Mouse (Mus musculus): ENCODE measurements around the gene Ctbp2.
A peak's percentile ranks its signal among the peaks of the same experiment; 100 is the strongest.

The Ctbp2 gene

GRCm38 (mm10) chr7:133088411-133088810 is 35.7 kb downstream of the Ctbp2 start:
- DNase-seq (ENCODE audit: low spot score in 2 of 2): no peak

GRCm38 (mm10) chr7:133085408-133085807 is 38.7 kb downstream of the Ctbp2 start:
- no peak for DNase-seq (ENCODE audit: low spot score in 2 of 2)

GRCm38 (mm10) chr7:133083936-133084614 is 40.1 kb downstream of the Ctbp2 start:
- DNase-seq (ENCODE audit: low spot score in 2 of 2): no peak

DNA sequence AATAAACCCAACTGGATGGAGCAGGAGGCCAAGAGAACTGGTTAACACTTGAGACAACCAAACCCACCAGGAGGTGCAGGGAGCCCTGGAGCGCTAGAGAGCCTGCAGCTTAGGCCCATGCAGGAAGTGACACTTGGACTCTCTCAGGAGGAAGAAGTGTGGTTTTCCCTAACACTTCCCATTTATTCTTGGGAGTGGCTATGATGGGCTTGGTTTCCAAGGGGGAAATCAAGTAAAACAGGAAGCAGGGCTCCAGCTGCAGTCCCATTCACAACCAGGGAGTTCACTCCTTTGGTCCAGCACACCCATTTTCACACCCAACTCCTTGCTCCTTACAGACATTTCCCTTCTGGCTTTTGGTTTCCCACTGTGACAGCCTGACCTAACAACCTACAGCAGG is 45.2 kb downstream of the Ctbp2 start:
- DNase-seq (ENCODE audit: low spot score in 2 of 2): no peak

- DNase-seq (ENCODE audit: low spot score in 2 of 2): no peak
Observed at GRCm38 (mm10) chr7:133074462-133075133, 49.6 kb downstream of the Ctbp2 start.

- DNase-seq (ENCODE audit: low spot score in 2 of 2): no peak
Observed at GRCm38 (mm10) chr7:133073147-133073651, 51.0 kb downstream of the Ctbp2 start.

GRCm38 (mm10) chr7:133072535-133072934 is 51.6 kb downstream of the Ctbp2 start:
- no peak for DNase-seq (ENCODE audit: low spot score in 2 of 2)

DNA sequence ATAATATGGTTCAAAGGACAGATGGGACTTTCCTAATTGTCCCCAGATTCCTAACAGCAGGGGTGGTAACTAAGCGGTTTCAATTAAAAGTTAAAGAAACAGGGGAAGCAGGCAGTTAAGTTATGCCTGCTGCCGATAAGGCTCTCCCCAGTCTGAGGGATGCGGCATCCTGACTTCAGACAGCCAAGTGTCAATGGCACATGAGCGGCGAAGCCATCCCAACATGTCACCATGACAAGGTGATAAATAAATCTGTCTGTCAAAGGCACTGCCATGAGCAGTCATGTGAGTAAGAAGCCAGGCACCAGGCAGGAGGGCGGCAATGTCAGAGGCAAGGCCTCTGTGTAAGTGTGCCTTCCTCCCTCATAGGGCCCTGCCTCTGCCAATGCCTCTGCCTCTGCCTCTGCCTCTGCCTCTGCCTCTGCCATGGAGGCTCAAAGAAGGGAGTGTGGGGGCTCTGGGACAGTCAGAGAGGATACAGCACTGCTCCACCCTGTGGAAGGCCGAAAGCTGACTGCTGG is 56.8 kb downstream of the Ctbp2 start:
- no peak for DNase-seq (ENCODE audit: low spot score in 2 of 2)

DNA sequence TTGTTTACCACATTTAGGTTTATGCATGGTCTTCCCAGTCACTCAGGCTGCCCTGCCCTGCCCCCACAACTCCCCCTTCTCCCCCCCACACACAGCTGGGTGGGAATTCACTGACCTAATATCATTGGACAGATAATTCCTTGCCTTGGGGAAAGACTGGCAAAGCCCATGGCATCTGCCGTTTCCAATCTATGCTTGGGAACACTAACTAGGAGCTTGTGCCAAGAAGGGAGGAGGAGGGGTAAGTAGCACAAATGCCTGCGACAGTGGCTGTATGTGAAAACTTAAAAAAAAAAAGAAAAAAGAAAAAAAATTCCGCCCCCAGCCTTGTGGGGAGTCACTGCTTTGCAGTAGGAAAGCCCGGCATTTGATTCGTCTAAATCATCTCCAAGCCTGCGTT is 57.4 kb downstream of the Ctbp2 start:
- peak in 1 of 2 experiments; percentile 44 for DNase-seq (ENCODE audit: low spot score in 2 of 2)

- DNase-seq (ENCODE audit: low spot score in 2 of 2): no peak
Observed at GRCm38 (mm10) chr7:133062055-133062454, 62.1 kb downstream of the Ctbp2 start.

DNA sequence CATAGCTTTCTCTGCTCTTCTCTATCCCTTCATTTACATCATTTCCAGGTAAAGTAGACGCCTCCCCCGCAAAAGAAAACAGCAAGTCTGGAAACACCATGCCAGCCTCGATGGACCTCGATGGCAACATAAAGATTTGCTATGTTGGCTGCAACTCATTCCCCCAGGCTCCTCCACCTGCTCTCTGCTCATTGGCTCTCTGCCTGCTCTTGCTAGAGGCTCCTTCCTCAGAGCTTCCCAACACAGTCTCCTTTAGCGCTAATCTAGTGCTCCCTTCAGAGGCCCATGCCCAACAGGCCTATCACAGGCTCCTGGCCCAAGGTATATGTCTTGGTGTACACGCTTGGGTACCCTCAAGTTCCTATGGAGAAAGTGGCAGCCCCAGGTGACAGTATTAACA is 64.0 kb downstream of the Ctbp2 start:
- no peak for DNase-seq (ENCODE audit: low spot score in 2 of 2)

DNA sequence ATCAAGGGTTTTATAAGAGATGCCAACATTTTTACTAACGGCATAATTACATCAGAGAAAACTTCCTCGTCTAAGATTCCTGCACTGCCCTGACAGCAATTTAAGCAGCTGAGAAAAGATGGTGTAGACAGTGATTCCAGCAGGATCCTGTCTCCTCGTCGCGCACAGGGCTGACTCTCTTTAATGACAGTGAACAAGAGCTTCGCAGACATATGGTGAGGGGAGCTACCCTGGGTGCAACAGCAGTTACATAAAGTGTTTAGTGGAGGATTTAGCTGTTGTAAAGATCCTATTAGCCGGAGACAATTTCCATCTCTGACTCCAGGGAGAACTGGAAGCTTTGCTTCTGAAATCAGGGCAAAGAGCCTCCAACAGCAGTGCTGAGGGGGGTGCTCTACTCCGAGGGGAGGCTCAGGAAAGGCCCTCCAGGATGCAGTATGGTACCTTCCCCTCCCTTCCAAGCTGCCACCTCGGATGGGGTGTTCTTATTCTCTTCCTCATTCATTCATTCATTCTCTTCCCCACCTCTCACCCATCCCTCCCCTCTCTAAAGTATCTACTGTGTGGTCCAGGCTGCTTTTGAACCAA is 64.5 kb downstream of the Ctbp2 start:
- no peak for DNase-seq (ENCODE audit: low spot score in 2 of 2)

- DNase-seq (ENCODE audit: low spot score in 2 of 2): no peak
Observed at GRCm38 (mm10) chr7:133059150-133059509, 65.0 kb downstream of the Ctbp2 start.

DNA sequence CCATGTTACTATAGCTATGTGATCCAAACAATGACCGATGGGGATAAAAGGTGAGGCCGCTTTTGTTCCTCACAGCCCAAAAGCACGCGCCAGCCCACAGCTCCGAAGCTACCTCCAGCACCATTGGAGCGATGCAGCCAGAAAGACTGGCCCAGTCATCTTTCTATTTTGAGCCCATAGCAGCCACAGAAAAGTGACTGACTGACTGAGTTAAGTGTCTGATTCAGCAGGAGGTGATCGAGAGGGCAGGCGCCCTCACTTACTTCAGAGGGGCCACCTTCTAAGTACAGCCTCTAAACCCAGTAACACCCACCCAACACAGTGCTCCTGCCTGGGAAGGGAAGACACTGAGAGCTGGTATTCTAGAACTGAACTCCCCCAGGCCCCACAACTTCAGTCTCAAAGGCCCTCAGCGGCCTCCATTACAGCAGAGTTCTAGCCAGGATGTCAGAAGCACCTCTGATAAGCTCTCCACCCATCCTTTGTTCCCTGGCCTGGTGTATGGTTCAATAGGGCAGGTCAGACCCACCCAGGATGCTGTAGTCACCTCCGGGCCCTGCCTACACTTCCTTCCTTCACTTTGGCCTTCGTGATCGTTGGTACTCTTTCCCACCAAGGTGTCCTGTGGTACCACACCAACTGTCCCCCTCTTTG is 65.5 kb downstream of the Ctbp2 start:
- no peak for DNase-seq (ENCODE audit: low spot score in 2 of 2)

GRCm38 (mm10) chr7:133056924-133057323 is 67.2 kb downstream of the Ctbp2 start:
- no peak for DNase-seq (ENCODE audit: low spot score in 2 of 2)

GRCm38 (mm10) chr7:133054486-133054885 is 69.7 kb downstream of the Ctbp2 start:
- DNase-seq (ENCODE audit: low spot score in 2 of 2): no peak

DNA sequence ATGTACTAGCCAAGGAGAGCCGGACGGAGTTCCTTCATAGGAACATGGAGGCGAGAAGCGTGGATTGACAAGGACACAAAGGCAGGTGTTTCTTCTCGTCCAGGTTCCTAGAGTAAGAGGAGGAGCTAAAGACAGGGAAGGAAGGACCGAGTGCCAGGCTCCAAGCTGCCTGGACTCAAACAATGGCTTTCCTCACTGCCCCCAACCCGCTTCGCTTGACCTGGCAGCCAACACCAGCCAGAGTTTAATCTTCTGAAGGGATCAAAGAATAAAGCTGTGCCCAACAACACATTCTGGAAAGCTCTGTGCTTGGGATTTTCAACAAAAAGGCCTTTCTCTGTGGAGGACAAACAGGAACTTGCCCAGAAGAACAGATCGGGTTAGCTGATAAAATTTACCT is 70.4 kb downstream of the Ctbp2 start:
- no peak for DNase-seq (ENCODE audit: low spot score in 2 of 2)

DNA sequence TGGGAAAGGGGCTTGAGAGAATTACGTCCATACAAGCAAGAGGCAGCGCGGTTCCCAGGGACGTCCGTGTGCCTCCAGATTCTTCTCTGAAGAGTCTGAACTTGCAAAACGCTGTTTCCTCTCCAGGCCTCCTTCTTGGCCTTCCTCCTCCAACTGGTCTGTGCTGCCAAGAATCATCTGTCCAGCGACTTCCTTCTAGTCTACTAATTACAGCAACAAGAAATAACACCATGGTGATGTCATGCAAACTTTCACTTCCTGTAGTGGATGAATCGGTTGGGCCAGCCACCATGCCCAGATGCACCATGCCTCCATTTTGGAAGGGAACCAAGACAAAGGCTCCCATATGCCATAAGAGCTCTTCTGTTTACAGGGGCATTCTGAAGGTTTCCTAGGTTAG is 71.3 kb downstream of the Ctbp2 start:
- no peak for DNase-seq (ENCODE audit: low spot score in 2 of 2)

GRCm38 (mm10) chr7:133050681-133051080 is 73.5 kb downstream of the Ctbp2 start:
- DNase-seq (ENCODE audit: low spot score in 2 of 2): no peak

DNA sequence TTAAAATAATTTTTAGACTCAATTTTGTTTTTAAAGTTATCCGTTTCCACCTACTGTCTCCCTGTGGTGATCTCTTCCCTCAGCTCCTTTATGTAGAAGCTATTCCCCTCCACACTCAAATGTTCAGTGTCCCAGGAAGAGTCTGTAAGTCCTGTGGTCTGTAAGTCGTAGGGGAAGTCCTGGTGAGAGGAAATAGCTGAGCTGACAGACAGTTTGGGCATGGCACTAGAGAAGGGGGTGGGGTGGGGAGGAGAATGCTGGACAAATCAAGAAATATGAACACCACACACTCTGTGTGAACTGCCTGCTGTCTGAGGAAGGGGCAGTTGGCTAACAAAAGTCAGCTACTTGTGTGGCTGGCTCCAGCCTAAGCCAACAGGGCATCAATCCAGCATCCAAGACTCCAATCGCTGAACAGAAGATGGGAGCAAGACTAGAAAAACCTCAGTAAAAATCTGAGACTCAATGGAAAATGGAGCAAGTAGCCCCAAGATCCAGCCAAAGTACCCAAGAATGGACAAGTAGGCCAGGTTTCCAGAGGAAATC is 76.0 kb downstream of the Ctbp2 start:
- no peak for DNase-seq (ENCODE audit: low spot score in 2 of 2)

DNA sequence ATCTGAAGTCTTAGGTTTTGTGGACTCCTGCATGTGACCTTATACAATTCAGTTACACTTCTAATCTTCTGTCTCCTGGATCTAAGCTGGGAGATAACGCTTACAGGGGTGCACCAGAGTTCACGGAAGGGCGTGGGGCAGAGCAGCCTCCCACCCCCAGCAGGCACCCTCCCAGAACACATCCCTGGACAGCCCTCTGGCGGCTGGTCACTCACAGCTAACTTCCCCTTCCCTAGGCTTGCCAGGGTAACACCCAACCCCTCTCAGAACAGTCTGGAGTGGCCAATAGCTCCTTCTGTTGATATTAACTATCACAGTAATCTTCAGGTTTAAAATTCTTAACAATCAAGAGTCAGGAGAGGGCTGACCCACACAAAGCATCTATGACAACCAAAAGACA is 76.9 kb downstream of the Ctbp2 start:
- no peak for DNase-seq (ENCODE audit: low spot score in 2 of 2)

- DNase-seq (ENCODE audit: low spot score in 2 of 2): no peak
Observed at GRCm38 (mm10) chr7:133044721-133045120, 79.4 kb downstream of the Ctbp2 start.
